Mouse (Mus musculus): ENCODE data around the gene Wdr37.
"Not testable (repeated sequence)": the region's sequence is repeated elsewhere in the genome, so short reads cannot be mapped to it uniquely, and the experiment has no call there.

Wdr37 gene

GRCm38 (mm10) chr13:8871314-8871962, at the start of gene Wdr37:
TSS of gene Wdr37 (minus strand) at chr13:8871909.
- DNase-seq (ENCODE audit: low read depth, low spot score) = no peak

- not testable (repeated sequence) for DNase-seq (ENCODE audit: low read depth, low spot score)
These were observed 42.2 kb upstream of the Wdr37 start for GRCm38 (mm10) chr13:8913890-8914289.

- not testable (repeated sequence) for DNase-seq (ENCODE audit: low read depth, low spot score)
These were observed 34.3 kb upstream of the Wdr37 start for GRCm38 (mm10) chr13:8905986-8906385.

GRCm38 (mm10) chr13:8888603-8889002, 16.9 kb upstream of the Wdr37 start:
- DNase-seq (ENCODE audit: low read depth, low spot score) = peak; percentile 78

- DNase-seq (ENCODE audit: low read depth, low spot score) = no peak
These were observed 14.5 kb upstream of the Wdr37 start for GRCm38 (mm10) chr13:8886185-8886560.

GRCm38 (mm10) chr13:8885445-8886184, 13.9 kb upstream of the Wdr37 start, which contains the start of gene Idi1:
TSS of gene Idi1 (plus strand) at chr13:8885501.
- DNase-seq (ENCODE audit: low read depth, low spot score) = peak; percentile 98

- DNase-seq (ENCODE audit: low read depth, low spot score) = not testable (repeated sequence)
These were observed 12.2 kb upstream of the Wdr37 start for GRCm38 (mm10) chr13:8883870-8884269.

- DNase-seq (ENCODE audit: low read depth, low spot score) = no peak
These were observed 9.9 kb upstream of the Wdr37 start for GRCm38 (mm10) chr13:8881611-8882010.

GRCm38 (mm10) chr13:8873776-8874175, 2.1 kb upstream of the Wdr37 start:
- no peak for DNase-seq (ENCODE audit: low read depth, low spot score)

- peak; percentile 96 for DNase-seq (ENCODE audit: low read depth, low spot score)
These were observed 997 bp downstream of the Wdr37 start for GRCm38 (mm10) chr13:8870510-8871313.

- peak; percentile 37 for DNase-seq (ENCODE audit: low read depth, low spot score)
These were observed 1.6 kb downstream of the Wdr37 start for GRCm38 (mm10) chr13:8870160-8870509.

- DNase-seq (ENCODE audit: low read depth, low spot score) = no peak
These were observed 2.0 kb downstream of the Wdr37 start for GRCm38 (mm10) chr13:8869578-8870157.

- DNase-seq (ENCODE audit: low read depth, low spot score) = no peak
These were observed 5.1 kb downstream of the Wdr37 start for GRCm38 (mm10) chr13:8866612-8867011.

- DNase-seq (ENCODE audit: low read depth, low spot score) = no peak
These were observed 6.7 kb downstream of the Wdr37 start for GRCm38 (mm10) chr13:8864990-8865389.

GRCm38 (mm10) chr13:8860861-8861260, 10.8 kb downstream of the Wdr37 start:
- DNase-seq (ENCODE audit: low read depth, low spot score) = no peak

GRCm38 (mm10) chr13:8858453-8858852, 13.3 kb downstream of the Wdr37 start:
- DNase-seq (ENCODE audit: low read depth, low spot score) = no peak

- DNase-seq (ENCODE audit: low read depth, low spot score) = no peak
These were observed 16.9 kb downstream of the Wdr37 start for GRCm38 (mm10) chr13:8854769-8855168.

GRCm38 (mm10) chr13:8853424-8853823, 18.3 kb downstream of the Wdr37 start:
- DNase-seq (ENCODE audit: low read depth, low spot score) = no peak

- no peak for DNase-seq (ENCODE audit: low read depth, low spot score)
These were observed 22.4 kb downstream of the Wdr37 start for GRCm38 (mm10) chr13:8849311-8849710.

- DNase-seq (ENCODE audit: low read depth, low spot score) = peak; percentile 37
These were observed 24.0 kb downstream of the Wdr37 start for GRCm38 (mm10) chr13:8847702-8848101.

GRCm38 (mm10) chr13:8842273-8842672, 29.4 kb downstream of the Wdr37 start:
- no peak for DNase-seq (ENCODE audit: low read depth, low spot score)

GRCm38 (mm10) chr13:8841846-8842245, 29.9 kb downstream of the Wdr37 start:
- peak; percentile 28 for DNase-seq (ENCODE audit: low read depth, low spot score)

Measured in ES-CJ7 (cell line).